Mouse (Mus musculus) mouse embryonic stem cell (cell line): ENCODE data around the gene Raph1.
"Not testable (repeated sequence)": the region's sequence is repeated elsewhere in the genome, so short reads cannot be mapped to it uniquely, and the experiment has no call there.

Experiments used
- in situ Hi-C, 2 experiments: fragments of 300-500 bp; cut with MboI; formaldehyde crosslinking; loops; 1 replicate in 1 of 2; 3 replicates in 1 of 2; pipeline ENCODE4 v1.14.3; 2019 to 2020; ENCODE audit warnings: low sequenced_read_pairs in 2 of 2, low pct_unique_long_range_greater_than_20kb in 1 of 2, mixed read lengths in 1 of 2; ENCODE audit not compliant: unreplicated experiment in 1 of 2

The Raph1 gene

GRCm38 (mm10) chr1:60481561-60481960, 85.3 kb downstream of the Raph1 start:
- in situ Hi-C loops = no loop called here

DNA sequence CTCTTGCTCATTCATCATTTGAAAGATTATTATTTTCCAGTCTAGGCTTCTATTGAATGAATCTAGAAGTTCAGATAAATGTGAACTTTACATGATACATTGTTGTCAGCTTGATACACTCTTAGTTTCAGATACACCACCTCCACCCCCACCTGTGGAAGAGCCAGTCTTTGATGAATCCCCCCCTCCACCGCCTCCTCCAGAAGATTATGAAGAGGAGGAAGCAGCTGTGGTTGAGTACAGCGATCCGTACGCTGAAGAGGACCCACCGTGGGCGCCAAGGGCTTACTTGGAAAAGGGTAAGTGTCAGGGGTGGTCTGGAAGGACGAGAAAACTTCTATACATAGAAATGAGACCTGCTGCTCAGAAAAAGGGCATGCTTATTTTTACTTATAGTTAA, 96.4 kb downstream of the Raph1 start:
- in situ Hi-C loops = loop anchor here in 1 of 2 experiments (25.0 kb wide), 1 partner anchor 392 kb away; no protein-coding TSS in a partner anchor

DNA sequence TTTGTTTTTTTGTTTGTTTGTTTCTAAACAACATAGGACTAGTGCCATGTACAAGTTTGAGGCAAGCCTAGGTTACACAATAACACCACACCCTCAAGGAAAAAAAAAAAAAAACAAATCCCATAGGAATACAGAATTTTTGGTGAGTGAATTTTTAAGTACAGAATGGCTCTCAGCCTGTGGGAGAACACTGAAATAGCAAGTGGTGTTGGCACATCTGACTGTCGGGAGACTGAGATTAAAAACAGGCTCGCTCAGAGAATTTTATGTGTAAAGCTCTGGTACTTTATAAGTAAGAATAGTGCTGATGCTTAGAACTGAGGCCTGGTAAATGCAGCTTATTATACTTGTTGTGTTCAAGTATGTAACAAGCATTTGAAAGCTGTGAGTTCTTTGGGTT, 97.4 kb downstream of the Raph1 start:
- in situ Hi-C loops = loop anchor here in 1 of 2 experiments (25.0 kb wide), 1 partner anchor 393 kb away; no protein-coding TSS in a partner anchor

- in situ Hi-C loops = loop anchor here in 1 of 2 experiments (25.0 kb wide), 1 partner anchor 402 kb away; no protein-coding TSS in a partner anchor
These were observed 106.3 kb downstream of the Raph1 start for GRCm38 (mm10) chr1:60460623-60461022.

DNA sequence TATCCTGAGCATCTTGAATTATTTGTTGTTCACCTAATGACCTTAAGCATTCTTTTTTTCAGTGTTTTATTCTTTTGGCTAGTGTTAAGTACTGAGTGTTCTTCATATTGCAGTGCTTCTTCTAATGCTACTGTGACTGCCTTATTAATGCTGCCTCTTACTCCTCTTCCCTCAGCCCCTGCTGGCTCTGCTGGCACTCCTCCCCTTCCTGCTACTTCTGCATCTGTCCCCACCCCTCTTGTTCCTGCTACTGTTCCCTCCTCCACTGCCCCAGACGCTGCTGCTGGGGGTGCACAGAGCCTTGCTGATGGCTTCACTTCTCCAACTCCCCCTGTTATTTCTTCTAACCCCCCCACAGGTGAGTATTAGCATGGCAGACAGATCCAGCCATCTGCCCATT, 117.0 kb downstream of the Raph1 start:
- in situ Hi-C loops = loop anchor here in 1 of 2 experiments (25.0 kb wide), 1 partner anchor 412 kb away; no protein-coding TSS in a partner anchor

GRCm38 (mm10) chr1:60447067-60447466, 119.8 kb downstream of the Raph1 start:
- in situ Hi-C loops = no loop called here

DNA sequence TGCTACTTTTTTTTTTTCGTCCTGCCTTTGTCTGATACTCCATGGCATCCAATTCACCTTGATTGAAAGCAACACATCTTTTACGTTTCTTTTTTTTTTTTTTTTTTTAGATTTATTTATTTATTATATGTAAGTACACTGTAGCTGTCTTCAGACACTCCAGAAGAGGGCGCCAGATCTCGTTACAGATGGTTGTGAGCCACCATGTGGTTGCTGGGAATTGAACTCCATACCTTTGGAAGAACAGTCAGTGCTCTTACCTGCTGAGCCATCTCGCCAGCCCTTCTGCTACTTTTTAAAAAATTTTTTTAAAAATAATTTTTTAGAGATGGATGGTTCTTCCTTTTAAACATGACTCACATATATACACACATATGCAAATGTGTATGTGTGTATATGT, 125.5 kb downstream of the Raph1 start:
- in situ Hi-C loops = not testable (repeated sequence)

DNA sequence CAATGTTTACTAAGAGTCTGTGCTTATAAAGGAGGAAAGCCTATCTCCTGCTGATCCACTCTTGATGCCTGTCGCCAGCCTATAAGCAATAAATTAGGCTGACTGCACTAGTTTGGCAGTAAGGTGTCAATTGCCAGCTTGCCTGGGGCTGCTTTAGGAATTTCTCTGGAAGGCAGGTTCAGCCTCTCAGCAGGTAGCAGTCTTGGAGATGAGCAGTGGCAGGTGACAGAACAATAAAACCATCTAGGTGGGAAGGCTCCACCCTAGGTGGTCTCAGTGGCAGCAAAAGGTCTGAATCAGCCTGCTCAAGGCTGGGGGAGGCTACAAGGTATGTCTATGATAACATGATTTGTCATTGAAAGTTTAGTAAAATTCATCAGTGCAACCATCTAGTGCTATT, 134.4 kb downstream of the Raph1 start:
- in situ Hi-C loops = no loop called here
